Mouse (Mus musculus) hindbrain, embryonic 14.5 days (tissue): ENCODE measurements at regions not wholly inside any gene's neighbourhood (a gene's known extent, or its start where the extent isn't known, plus 50 kb on each side); places are given as distances from the start of the nearest gene placed in this dataset.

Experiments
- ATAC-seq: fragments of 200-750 bp; cut with Nextera tagmentation; 2 replicates; pipeline ENCODE4 v1.8.0; 2017; ENCODE audit warnings: moderate number of reproducible peaks, mild to moderate bottlenecking, moderate TSS enrichment, moderate library complexity; ENCODE audit not compliant: low FRiP score
- DNase-seq: peaks from one replicate; pipeline ENCODE4 v3.0.0-alpha.2; 2015; ENCODE audit warnings: low spot score
- H3K27ac ChIP-seq: fragments of 300-500 bp; sonication (generic); 2 replicates; pipeline ENCODE4 v1.5.1; 2014; ENCODE audit warnings: mild to moderate bottlenecking, moderate library complexity
- H3K27me3 ChIP-seq: fragments of 300-500 bp; sonication (generic); 2 replicates; pipeline ENCODE4 v1.6.1; 2014; ENCODE audit warnings: mild to moderate bottlenecking, low read length, mixed read lengths; ENCODE audit not compliant: control insufficient read depth, insufficient read depth
- H3K36me3 ChIP-seq: fragments of 300-500 bp; sonication (generic); replicated peaks from 2 replicates; pipeline ENCODE4 v1.6.1; 2014; ENCODE audit not compliant: control insufficient read depth, insufficient read depth
- H3K4me1 ChIP-seq: fragments of 300-500 bp; sonication (generic); replicated peaks from 2 replicates; pipeline ENCODE4 v1.6.1; 2014; ENCODE audit warnings: antibody characterized with exemption, low read length, mixed read lengths; ENCODE audit not compliant: control insufficient read depth, insufficient read depth
- H3K4me2 ChIP-seq: fragments of 300-500 bp; sonication (generic); replicated peaks from 2 replicates; pipeline ENCODE4 v1.6.1; 2014; ENCODE audit warnings: mild to moderate bottlenecking, moderate library complexity
- H3K4me3 ChIP-seq: fragments of 300-500 bp; sonication (generic); replicated peaks from 2 replicates; pipeline ENCODE4 v1.5.1; 2014; ENCODE audit warnings: mild to moderate bottlenecking, low read length
- H3K9ac ChIP-seq: fragments of 300-500 bp; sonication (generic); 2 replicates; pipeline ENCODE4 v1.6.1; 2014
- H3K9me3 ChIP-seq: fragments of 300-500 bp; sonication (generic); 2 replicates; pipeline ENCODE4 v1.6.1; 2016; ENCODE audit warnings: low read length; ENCODE audit not compliant: control insufficient read depth
- WGBS: fragments of 180-500 bp; shearing (Covaris S2); extraction: QIAGEN DNeasy Blood & Tissue Kit; methylation state at CpG from one replicate; pipeline ENCODE4 v1.1.7; 2014; 5-methylcytosine and 5-hydroxymethylcytosine counted together

DNA sequence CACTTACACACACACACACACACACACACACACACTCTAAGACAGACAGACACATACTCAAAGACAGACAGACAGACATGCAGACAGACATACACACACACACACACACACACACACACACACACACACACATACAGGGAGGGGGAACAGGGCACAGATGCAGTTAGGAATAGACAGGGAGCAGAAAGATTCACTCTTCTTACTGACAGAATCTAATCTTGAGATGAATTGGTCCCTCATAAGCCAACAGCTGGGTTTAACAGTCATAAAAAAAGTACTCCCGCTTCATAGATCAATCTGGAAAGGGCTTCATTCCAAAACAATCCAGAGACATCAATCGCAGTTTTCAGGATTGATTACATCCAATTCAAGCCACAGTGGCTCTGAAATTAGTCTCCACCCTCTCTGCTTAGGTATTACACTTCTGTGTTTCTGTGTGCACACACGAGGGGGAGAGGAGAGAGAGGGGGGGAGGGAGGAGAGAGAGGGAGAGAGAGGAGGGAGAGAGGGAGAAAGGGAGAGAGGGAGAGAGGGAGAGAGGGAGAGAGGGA lies 107.2 kb downstream of the Cavin4 start:
- H3K27me3 ChIP-seq = no peaks in the 10 kb centered on the region
- no peaks in the 10 kb centered on the region for H3K36me3 ChIP-seq
- H3K9ac ChIP-seq = peak overlapping the region; percentile 29; the same call in 1 of the 2 replicates
- peak overlapping the region; percentile 57 for H3K27ac ChIP-seq
- H3K9me3 ChIP-seq = no peaks in the 10 kb centered on the region
- H3K4me2 ChIP-seq = peak overlapping the region; percentile 2; the same call in 1 of the 2 replicates
- no peak overlapping the region for H3K4me3 ChIP-seq
- DNase-seq (no peak), ATAC-seq (peak; percentile 61)
- peaks cover 6% of the 10 kb centered on the region; the same call in 1 of the 2 replicates for H3K4me1 ChIP-seq
- WGBS = 47% methylated on average over 3 of the region's 3 CpGs

DNA sequence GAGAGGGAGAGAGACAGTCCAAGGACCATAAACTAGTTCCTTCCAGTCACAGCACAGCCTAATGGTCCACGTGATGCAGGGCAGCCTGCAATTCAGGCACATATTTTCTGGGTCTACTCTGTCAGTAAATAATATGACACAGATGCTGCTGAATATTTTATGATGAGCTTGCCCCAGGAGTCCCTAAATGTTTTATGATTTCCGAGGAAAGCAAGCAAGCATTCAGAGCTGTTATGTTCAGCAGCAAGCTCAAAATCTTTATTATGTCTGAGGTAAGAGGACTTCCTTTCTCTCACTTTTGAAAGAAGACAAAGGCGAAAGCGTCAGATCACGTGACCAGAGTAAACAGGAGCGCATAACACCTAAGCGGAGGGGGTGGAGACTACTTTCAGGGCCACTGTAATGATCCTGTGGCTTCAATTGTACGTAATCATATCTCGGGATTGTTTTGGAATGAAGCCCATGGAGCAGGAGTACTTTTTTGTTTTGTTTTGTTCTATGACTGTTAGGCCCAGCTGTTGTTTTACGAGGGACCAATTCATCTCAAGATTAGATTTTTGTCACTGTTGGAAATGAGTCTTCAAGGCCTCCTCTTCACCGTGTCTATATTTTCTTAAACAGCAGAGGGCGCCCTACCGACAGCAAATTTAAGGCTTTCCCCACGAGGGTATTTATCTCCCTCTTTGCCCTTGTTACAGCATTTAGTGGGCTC lies 107.8 kb downstream of the Cavin4 start:
- ATAC-seq = peak; percentile 87
- H3K9ac ChIP-seq = no peak overlapping the region; the same call in 1 of the 2 replicates
- H3K4me1 ChIP-seq = peaks cover 6% of the 10 kb centered on the region; the same call in 1 of the 2 replicates
- H3K9me3 ChIP-seq = no peaks in the 10 kb centered on the region
- peak; percentile 73 for DNase-seq
- H3K27me3 ChIP-seq = no peaks in the 10 kb centered on the region
- H3K4me2 ChIP-seq = peak overlapping the region; percentile 10
- 36% methylated on average over 14 of the region's 14 CpGs for WGBS
- no peak overlapping the region for H3K4me3 ChIP-seq
- H3K36me3 ChIP-seq = no peaks in the 10 kb centered on the region
- H3K27ac ChIP-seq = peak overlapping the region; percentile 57

GRCm38 (mm10) chr4:48771836-48772235 lies 108.5 kb downstream of the Cavin4 start:
- Histone ChIP-seq H3K27me3 (no peaks in the 10 kb centered on the region), H3K4me1 (peaks cover 6% of the 10 kb centered on the region; the same call in 1 of the 2 replicates), H3K9me3 (no peaks in the 10 kb centered on the region), H3K36me3 (no peaks in the 10 kb centered on the region), H3K27ac (peak overlapping the region; percentile 57; the same call in 1 of the 2 replicates), H3K4me2 (no peak overlapping the region), H3K9ac (no peak overlapping the region), H3K4me3 (no peak overlapping the region)
- ATAC-seq = no peak
- DNase-seq = no peak
- 66% methylated on average over 8 of the region's 8 CpGs for WGBS

- Histone ChIP-seq H3K9ac (no peak overlapping the region), H3K9me3 (no peaks in the 10 kb centered on the region), H3K4me3 (no peak overlapping the region), H3K4me2 (no peak overlapping the region), H3K27me3 (no peaks in the 10 kb centered on the region), H3K27ac (peak overlapping the region; percentile 44; the same call in 1 of the 2 replicates), H3K4me1 (no peaks in the 10 kb centered on the region), H3K36me3 (no peaks in the 10 kb centered on the region)
- 36% methylated on average over 12 of the region's 12 CpGs for WGBS
- ATAC-seq (0 out of 2 replicates have a peak, but pooled peaks have one; percentile 43), DNase-seq (peak; percentile 88)
Measured at GRCm38 (mm10) chr4:48779202-48779905, 116.0 kb downstream of the Cavin4 start.

DNA sequence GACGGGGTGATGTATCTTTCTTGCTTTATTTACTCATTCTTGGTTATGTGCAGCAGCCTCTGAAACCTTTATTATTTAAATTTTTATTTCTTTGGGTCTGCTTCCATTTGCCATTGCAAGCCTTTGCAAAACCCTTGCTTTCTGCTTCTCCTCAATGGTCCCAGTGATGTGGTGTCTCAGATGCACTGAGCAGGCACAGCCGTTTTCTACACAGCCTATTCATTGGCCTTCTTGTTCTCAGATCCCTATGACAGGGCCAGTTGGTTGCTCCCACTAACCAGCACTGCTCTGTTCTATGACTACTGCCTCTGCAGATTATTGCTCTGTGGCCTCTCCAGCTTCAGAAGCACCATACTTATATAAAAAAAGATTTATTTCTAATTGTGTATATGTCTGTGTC lies 116.6 kb downstream of the Cavin4 start:
- Histone ChIP-seq H3K9ac (no peak overlapping the region), H3K27me3 (no peaks in the 10 kb centered on the region), H3K27ac (peak overlapping the region; percentile 44; the same call in 1 of the 2 replicates), H3K4me1 (no peaks in the 10 kb centered on the region), H3K4me2 (no peak overlapping the region), H3K4me3 (no peak overlapping the region), H3K36me3 (no peaks in the 10 kb centered on the region), H3K9me3 (no peaks in the 10 kb centered on the region)
- ATAC-seq = no peak
- DNase-seq = no peak
- 70% methylated on average over 2 of the region's 2 CpGs for WGBS

DNA sequence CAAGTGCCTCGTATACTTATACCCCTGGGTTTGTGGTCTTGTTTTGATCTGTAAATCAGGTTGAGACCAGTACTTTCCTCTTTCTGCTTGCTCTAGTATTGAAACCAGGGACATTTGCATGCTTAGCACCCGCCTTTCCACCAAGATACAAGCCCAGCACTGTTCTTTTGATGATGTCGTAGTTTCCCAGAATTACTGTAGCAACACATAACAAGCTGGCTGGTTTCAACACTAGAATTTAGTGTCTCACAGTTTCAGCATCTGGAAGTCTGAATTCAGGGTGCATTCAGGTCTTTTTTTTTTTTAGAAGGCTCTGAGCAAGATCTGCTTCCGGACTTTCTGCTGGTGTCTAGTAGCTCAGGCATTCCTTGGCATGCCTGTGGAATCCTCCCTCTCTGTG lies 117.8 kb downstream of the Cavin4 start:
- 84% methylated on average over 4 of the region's 4 CpGs for WGBS
- no peak overlapping the region for H3K4me3 ChIP-seq
- no peak for ATAC-seq

DNA sequence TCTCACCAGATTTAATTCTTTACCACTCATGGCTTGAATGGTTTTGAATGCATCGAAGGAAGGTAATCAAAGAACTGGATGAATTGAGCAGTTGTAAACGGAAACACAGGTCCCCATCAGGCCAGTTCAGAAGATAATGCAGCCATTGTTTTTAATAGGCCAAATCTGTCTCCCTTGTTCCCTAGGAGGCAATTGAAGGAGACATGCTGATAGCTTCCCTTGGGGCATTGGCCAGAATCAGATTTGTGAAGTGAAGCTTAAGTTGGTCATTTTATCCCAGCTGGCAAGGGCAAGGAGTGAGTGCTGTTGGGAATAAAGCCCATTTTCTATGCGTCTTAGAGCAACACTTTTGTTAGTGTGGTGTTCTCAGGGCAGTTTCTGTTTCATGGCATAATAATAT lies 119.4 kb downstream of the Cavin4 start:
- H3K4me3 ChIP-seq = no peak overlapping the region
- no peak overlapping the region for H3K4me2 ChIP-seq
- no peak for DNase-seq
- no peak overlapping the region for H3K9ac ChIP-seq
- H3K36me3 ChIP-seq = no peaks in the 10 kb centered on the region
- H3K4me1 ChIP-seq = no peaks in the 10 kb centered on the region
- WGBS = 35% methylated on average over 3 of the region's 3 CpGs
- no peaks in the 10 kb centered on the region for H3K27me3 ChIP-seq
- H3K9me3 ChIP-seq = no peaks in the 10 kb centered on the region
- no peak for ATAC-seq
- H3K27ac ChIP-seq = no peak overlapping the region

More for the DNA sequence above, 117.8 kb downstream of the Cavin4 start:
- Histone ChIP-seq H3K4me1 (no peaks in the 10 kb centered on the region), H3K9me3 (no peaks in the 10 kb centered on the region), H3K27ac (no peak overlapping the region), H3K36me3 (no peaks in the 10 kb centered on the region), H3K9ac (no peak overlapping the region), H3K4me2 (no peak overlapping the region), H3K27me3 (no peaks in the 10 kb centered on the region)
- DNase-seq = no peak

DNA sequence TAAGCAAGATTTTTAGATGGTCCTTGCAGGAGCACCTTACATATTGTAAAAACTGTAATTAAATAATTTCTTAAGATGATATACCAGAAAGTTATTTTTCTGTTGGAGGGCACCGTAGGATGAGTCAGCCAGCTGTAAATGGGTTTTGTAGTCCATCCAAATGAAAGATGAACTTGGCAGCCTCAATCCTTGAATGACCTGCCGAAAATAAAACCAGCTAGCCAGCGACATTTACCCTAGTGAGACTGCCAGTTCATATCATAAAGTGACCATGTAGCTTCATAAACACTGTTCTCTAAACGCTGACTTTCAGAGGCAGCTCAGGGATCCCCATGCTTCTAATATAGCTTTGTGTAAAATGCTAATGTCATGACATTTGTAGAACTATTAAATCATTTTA lies 127.8 kb downstream of the Cavin4 start:
- H3K27me3 ChIP-seq = no peaks in the 10 kb centered on the region
- ATAC-seq (no peak), DNase-seq (no peak)
- no peaks in the 10 kb centered on the region for H3K36me3 ChIP-seq
- H3K9ac ChIP-seq = no peak overlapping the region
- H3K4me3 ChIP-seq = no peak overlapping the region
- no peak overlapping the region for H3K4me2 ChIP-seq
- H3K4me1 ChIP-seq = no peaks in the 10 kb centered on the region
- WGBS = 87% methylated on average over 4 of the region's 4 CpGs
- H3K27ac ChIP-seq = no peak overlapping the region
- no peaks in the 10 kb centered on the region for H3K9me3 ChIP-seq

GRCm38 (mm10) chr4:48803777-48804176 lies 140.5 kb downstream of the Cavin4 start:
- ATAC-seq (no peak), DNase-seq (peak; percentile 26)
- Histone ChIP-seq H3K9me3 (no peaks in the 10 kb centered on the region), H3K9ac (no peak overlapping the region), H3K27ac (0 out of 2 replicates have a peak overlapping the region, but pooled peaks have one; percentile 5), H3K27me3 (no peaks in the 10 kb centered on the region), H3K4me3 (no peak overlapping the region), H3K4me2 (no peak overlapping the region), H3K36me3 (no peaks in the 10 kb centered on the region), H3K4me1 (peaks cover 4% of the 10 kb centered on the region)
- 67% methylated on average over 3 of the region's 3 CpGs for WGBS
